Mouse (Mus musculus) cerebellum, adult 2 months (tissue): ENCODE data around the gene Ube2l6.

Source experiments
- CTCF ChIP-seq: fragments of 200-500 bp; IDR thresholded peaks from 2 replicates; pipeline ENCODE4 v1.5.1; 2011; ENCODE audit warnings: low read depth, mild to moderate bottlenecking, control low read depth, low read length, moderate library complexity, borderline replicate concordance; ENCODE audit not compliant: insufficient read depth
- POLR2A ChIP-seq: fragments of 200-500 bp; IDR thresholded peaks from 2 replicates; pipeline ENCODE4 v1.6.1; 2011; ENCODE audit warnings: low read length, control low read depth, borderline replicate concordance; ENCODE audit not compliant: insufficient read depth

GRCm38 (mm10) chr2:84841905-84842304 is 43.3 kb downstream of the Ube2l6 start:
- TF ChIP-seq CTCF, result no peak
- no peak for TF ChIP-seq POLR2A
